Mouse (Mus musculus): ENCODE results near the gene Txnrd2. TPM values are rescaled to one million over a fixed set of nuclear protein-coding genes. Genes with fewer than 3 reads are reported as not detected.

The Txnrd2 gene
- polyA plus RNA-seq, 1 experiment from 2014 or later = 22.7 TPM

- Histone ChIP-seq H3K9ac (ENCODE audit: low read length) (no peak overlapping the region), H3K27me3 (ENCODE audit: control insufficient read depth, insufficient read depth, low read length) (no peaks in the 10 kb centered on the region), H3K4me1 (ENCODE audit: control insufficient read depth, insufficient read depth, low read length) (peaks cover 55% of the 10 kb centered on the region), H3K36me3 (ENCODE audit: control insufficient read depth, insufficient read depth, low read length) (peaks cover 62% of the 10 kb centered on the region), H3K27ac (ENCODE audit: low read depth, low read length) (peak overlapping the region; percentile 91), H3K4me3 (ENCODE audit: low read depth, low read length) (no peak overlapping the region), H3K4me2 (no peak overlapping the region), H3K9me3 (ENCODE audit: control insufficient read depth, low read length) (no peaks in the 10 kb centered on the region)
- WGBS = 63% methylated on average over 9 of the region's 9 CpGs
- peak; percentile 85 for DNase-seq (ENCODE audit: low spot score, missing footprints)
- no peak for ATAC-seq (ENCODE audit: low FRiP score)
These were observed 26.2 kb upstream of the Txnrd2 start for GRCm38 (mm10) chr16:18400028-18400427.

GRCm38 (mm10) chr16:18400472-18401216 lies 25.5 kb upstream of the Txnrd2 start:
- H3K27me3 ChIP-seq (ENCODE audit: control insufficient read depth, insufficient read depth, low read length) = no peaks in the 10 kb centered on the region
- DNase-seq (ENCODE audit: low spot score, missing footprints) (peak; percentile 95), ATAC-seq (ENCODE audit: low FRiP score) (peak; percentile 95)
- H3K4me1 ChIP-seq (ENCODE audit: control insufficient read depth, insufficient read depth, low read length) = peaks cover 48% of the 10 kb centered on the region
- 22% methylated on average over 7 of the region's 7 CpGs for WGBS
- no peak overlapping the region for H3K4me3 ChIP-seq (ENCODE audit: low read depth, low read length)
- peak overlapping the region; percentile 26 for H3K4me2 ChIP-seq
- H3K27ac ChIP-seq (ENCODE audit: low read depth, low read length) = peak overlapping the region; percentile 91
- peaks cover 68% of the 10 kb centered on the region for H3K36me3 ChIP-seq (ENCODE audit: control insufficient read depth, insufficient read depth, low read length)
- no peaks in the 10 kb centered on the region for H3K9me3 ChIP-seq (ENCODE audit: control insufficient read depth, low read length)
- H3K9ac ChIP-seq (ENCODE audit: low read length) = peak overlapping the region; percentile 45; the same call in 1 of the 2 replicates

- peaks cover 61% of the 10 kb centered on the region for H3K36me3 ChIP-seq (ENCODE audit: control insufficient read depth, insufficient read depth, low read length)
- 90% methylated on average over 12 of the region's 12 CpGs for WGBS
- H3K4me1 ChIP-seq (ENCODE audit: control insufficient read depth, insufficient read depth, low read length) = peaks cover 41% of the 10 kb centered on the region
- H3K4me2 ChIP-seq = no peak overlapping the region
- no peak for ATAC-seq (ENCODE audit: low FRiP score)
- no peaks in the 10 kb centered on the region for H3K27me3 ChIP-seq (ENCODE audit: control insufficient read depth, insufficient read depth, low read length)
- H3K4me3 ChIP-seq (ENCODE audit: low read depth, low read length) = no peak overlapping the region
- no peaks in the 10 kb centered on the region for H3K9me3 ChIP-seq (ENCODE audit: control insufficient read depth, low read length)
- no peak for DNase-seq (ENCODE audit: low spot score, missing footprints)
- H3K27ac ChIP-seq (ENCODE audit: low read depth, low read length) = no peak overlapping the region
- H3K9ac ChIP-seq (ENCODE audit: low read length) = no peak overlapping the region
These were observed 22.9 kb upstream of the Txnrd2 start for GRCm38 (mm10) chr16:18403285-18403684.

GRCm38 (mm10) chr16:18405091-18405854 lies 20.9 kb upstream of the Txnrd2 start:
- WGBS = 94% methylated on average over 13 of the region's 13 CpGs
- peaks cover 23% of the 10 kb centered on the region for H3K4me1 ChIP-seq (ENCODE audit: control insufficient read depth, insufficient read depth, low read length)
- DNase-seq (ENCODE audit: low spot score, missing footprints) (no peak), ATAC-seq (ENCODE audit: low FRiP score) (no peak)
- H3K27ac ChIP-seq (ENCODE audit: low read depth, low read length) = peak overlapping the region; percentile 16; the same call in 1 of the 2 replicates
- peak overlapping the region; percentile 38; the same call in 1 of the 2 replicates for H3K9ac ChIP-seq (ENCODE audit: low read length)
- no peaks in the 10 kb centered on the region for H3K27me3 ChIP-seq (ENCODE audit: control insufficient read depth, insufficient read depth, low read length)
- H3K36me3 ChIP-seq (ENCODE audit: control insufficient read depth, insufficient read depth, low read length) = peaks cover 48% of the 10 kb centered on the region
- H3K4me2 ChIP-seq = no peak overlapping the region
- H3K4me3 ChIP-seq (ENCODE audit: low read depth, low read length) = no peak overlapping the region
- no peaks in the 10 kb centered on the region for H3K9me3 ChIP-seq (ENCODE audit: control insufficient read depth, low read length)

- Histone ChIP-seq H3K9ac (ENCODE audit: low read length) (peak overlapping the region; percentile 38; the same call in 1 of the 2 replicates), H3K36me3 (ENCODE audit: control insufficient read depth, insufficient read depth, low read length) (peaks cover 49% of the 10 kb centered on the region), H3K27me3 (ENCODE audit: control insufficient read depth, insufficient read depth, low read length) (no peaks in the 10 kb centered on the region), H3K4me3 (ENCODE audit: low read depth, low read length) (no peak overlapping the region), H3K4me1 (ENCODE audit: control insufficient read depth, insufficient read depth, low read length) (peaks cover 21% of the 10 kb centered on the region), H3K27ac (ENCODE audit: low read depth, low read length) (peak overlapping the region; percentile 16; the same call in 1 of the 2 replicates), H3K4me2 (no peak overlapping the region), H3K9me3 (ENCODE audit: control insufficient read depth, low read length) (no peaks in the 10 kb centered on the region)
- 69% methylated on average over 2 of the region's 2 CpGs for WGBS
- ATAC-seq (ENCODE audit: low FRiP score) (no peak), DNase-seq (ENCODE audit: low spot score, missing footprints) (no peak)
These were observed 20.3 kb upstream of the Txnrd2 start for GRCm38 (mm10) chr16:18405876-18406275.

- Histone ChIP-seq H3K4me3 (ENCODE audit: low read depth, low read length) (no peak overlapping the region), H3K4me1 (ENCODE audit: control insufficient read depth, insufficient read depth, low read length) (peaks cover 18% of the 10 kb centered on the region), H3K36me3 (ENCODE audit: control insufficient read depth, insufficient read depth, low read length) (peaks cover 49% of the 10 kb centered on the region), H3K4me2 (no peak overlapping the region), H3K9me3 (ENCODE audit: control insufficient read depth, low read length) (no peaks in the 10 kb centered on the region), H3K9ac (ENCODE audit: low read length) (no peak overlapping the region), H3K27me3 (ENCODE audit: control insufficient read depth, insufficient read depth, low read length) (no peaks in the 10 kb centered on the region), H3K27ac (ENCODE audit: low read depth, low read length) (no peak overlapping the region)
- peak; percentile 65 for ATAC-seq (ENCODE audit: low FRiP score)
- DNase-seq (ENCODE audit: low spot score, missing footprints) = peak; percentile 88
- WGBS = 14% methylated on average over 2 of the region's 2 CpGs
These were observed 19.9 kb upstream of the Txnrd2 start for GRCm38 (mm10) chr16:18406293-18406692.

- DNase-seq (ENCODE audit: low spot score, missing footprints) = no peak
- Histone ChIP-seq H3K4me2 (no peak overlapping the region), H3K4me3 (ENCODE audit: low read depth, low read length) (no peak overlapping the region), H3K27me3 (ENCODE audit: control insufficient read depth, insufficient read depth, low read length) (no peaks in the 10 kb centered on the region), H3K4me1 (ENCODE audit: control insufficient read depth, insufficient read depth, low read length) (peaks cover 10% of the 10 kb centered on the region), H3K27ac (ENCODE audit: low read depth, low read length) (no peak overlapping the region), H3K9ac (ENCODE audit: low read length) (no peak overlapping the region), H3K36me3 (ENCODE audit: control insufficient read depth, insufficient read depth, low read length) (peaks cover 35% of the 10 kb centered on the region), H3K9me3 (ENCODE audit: control insufficient read depth, low read length) (no peaks in the 10 kb centered on the region)
- 87% methylated on average over 7 of the region's 7 CpGs for WGBS
- ATAC-seq (ENCODE audit: low FRiP score) = no peak
These were observed 18.3 kb upstream of the Txnrd2 start for GRCm38 (mm10) chr16:18407912-18408311.

- WGBS = 69% methylated on average over 4 of the region's 4 CpGs
These were observed 16.4 kb upstream of the Txnrd2 start for GRCm38 (mm10) chr16:18409776-18410175.

GRCm38 (mm10) chr16:18410418-18410817 lies 15.8 kb upstream of the Txnrd2 start:
- H3K27me3 ChIP-seq (ENCODE audit: control insufficient read depth, insufficient read depth, low read length) = no peaks in the 10 kb centered on the region
- H3K9me3 ChIP-seq (ENCODE audit: control insufficient read depth, low read length) = no peaks in the 10 kb centered on the region
- H3K4me2 ChIP-seq = no peak overlapping the region
- H3K4me1 ChIP-seq (ENCODE audit: control insufficient read depth, insufficient read depth, low read length) = peaks cover 8% of the 10 kb centered on the region
- ATAC-seq (ENCODE audit: low FRiP score) (0 out of 2 replicates have a peak, but pooled peaks have one; percentile 15), DNase-seq (ENCODE audit: low spot score, missing footprints) (no peak)
- H3K36me3 ChIP-seq (ENCODE audit: control insufficient read depth, insufficient read depth, low read length) = peaks cover 12% of the 10 kb centered on the region
- H3K27ac ChIP-seq (ENCODE audit: low read depth, low read length) = no peak overlapping the region
- 81% methylated on average over 5 of the region's 5 CpGs for WGBS
- no peak overlapping the region for H3K9ac ChIP-seq (ENCODE audit: low read length)
- H3K4me3 ChIP-seq (ENCODE audit: low read depth, low read length) = no peak overlapping the region

More at GRCm38 (mm10) chr16:18409776-18410175, 16.4 kb upstream of the Txnrd2 start:
- no peak overlapping the region for H3K9ac ChIP-seq (ENCODE audit: low read length)
- no peak overlapping the region for H3K4me2 ChIP-seq
- ATAC-seq (ENCODE audit: low FRiP score) (no peak), DNase-seq (ENCODE audit: low spot score, missing footprints) (no peak)
- no peak overlapping the region for H3K27ac ChIP-seq (ENCODE audit: low read depth, low read length)
- no peak overlapping the region for H3K4me3 ChIP-seq (ENCODE audit: low read depth, low read length)
- peaks cover 10% of the 10 kb centered on the region for H3K4me1 ChIP-seq (ENCODE audit: control insufficient read depth, insufficient read depth, low read length)
- H3K27me3 ChIP-seq (ENCODE audit: control insufficient read depth, insufficient read depth, low read length) = no peaks in the 10 kb centered on the region
- no peaks in the 10 kb centered on the region for H3K9me3 ChIP-seq (ENCODE audit: control insufficient read depth, low read length)
- peaks cover 18% of the 10 kb centered on the region for H3K36me3 ChIP-seq (ENCODE audit: control insufficient read depth, insufficient read depth, low read length)
